Mouse (Mus musculus) ES-Bruce4 (cell line): ENCODE data around the gene Lin28a. TPM values are rescaled to one million over a fixed set of nuclear protein-coding genes. Genes with fewer than 3 reads are reported as not detected.

Source experiments
- H3K27ac ChIP-seq: 2 replicates; pipeline ENCODE4 v1.5.1; 2012; ENCODE audit warnings: low read length, inconsistent platforms; ENCODE audit not compliant: insufficient read depth
- H3K27me3 ChIP-seq: 2 replicates; pipeline ENCODE4 v1.6.1; 2012; ENCODE audit warnings: mild to moderate bottlenecking, low read length, inconsistent platforms; ENCODE audit not compliant: control insufficient read depth, poor library complexity, insufficient read depth, severe bottlenecking
- H3K36me3 ChIP-seq: 2 replicates; pipeline ENCODE4 v1.6.1; 2012; ENCODE audit warnings: inconsistent platforms, mild to moderate bottlenecking, low read length, moderate library complexity; ENCODE audit not compliant: control insufficient read depth, poor library complexity, insufficient read depth, severe bottlenecking
- H3K4me1 ChIP-seq: one replicate; pipeline ENCODE4 v1.8.1; 2011; ENCODE audit warnings: low read length; ENCODE audit not compliant: control insufficient read depth, insufficient read depth
- H3K4me3 ChIP-seq: 2 replicates; pipeline ENCODE4 v1.5.1; 2011; ENCODE audit warnings: low read depth, mild to moderate bottlenecking, low read length
- H3K9ac ChIP-seq: 2 replicates; pipeline ENCODE4 v1.6.1; 2012; ENCODE audit warnings: low read depth, mild to moderate bottlenecking, inconsistent platforms; ENCODE audit not compliant: poor library complexity, severe bottlenecking
- H3K9me3 ChIP-seq: replicated peaks from 2 replicates; pipeline ENCODE4 v1.6.1; 2012; ENCODE audit warnings: mild to moderate bottlenecking, low read length, inconsistent platforms; ENCODE audit not compliant: control insufficient read depth, poor library complexity, insufficient read depth, severe bottlenecking
- CTCF ChIP-seq: IDR thresholded peaks from one replicate; pipeline ENCODE4 v1.8.1; 2011; ENCODE audit warnings: low read depth, low read length
- EP300 ChIP-seq: IDR thresholded peaks from 2 replicates; pipeline ENCODE4 v1.6.1; 2011; ENCODE audit warnings: low read depth, low read length; ENCODE audit not compliant: insufficient read depth
- POLR2A ChIP-seq: IDR thresholded peaks from one replicate; pipeline ENCODE4 v1.8.1; 2011; ENCODE audit warnings: low read length; ENCODE audit not compliant: insufficient read depth
- polyA plus RNA-seq: library from polyadenylated mRNA; stranded (reverse); fragments of >200 nt; gene quantifications from 2 replicates; pipeline ENCODE4 v1.2.4, GENCODE M21; 2011; ENCODE audit warnings: low read depth; ENCODE audit not compliant: missing spikeins, insufficient read depth, insufficient read length

Lin28a gene
- polyA plus RNA-seq: 201 and 217 TPM in 2 replicates

DNA sequence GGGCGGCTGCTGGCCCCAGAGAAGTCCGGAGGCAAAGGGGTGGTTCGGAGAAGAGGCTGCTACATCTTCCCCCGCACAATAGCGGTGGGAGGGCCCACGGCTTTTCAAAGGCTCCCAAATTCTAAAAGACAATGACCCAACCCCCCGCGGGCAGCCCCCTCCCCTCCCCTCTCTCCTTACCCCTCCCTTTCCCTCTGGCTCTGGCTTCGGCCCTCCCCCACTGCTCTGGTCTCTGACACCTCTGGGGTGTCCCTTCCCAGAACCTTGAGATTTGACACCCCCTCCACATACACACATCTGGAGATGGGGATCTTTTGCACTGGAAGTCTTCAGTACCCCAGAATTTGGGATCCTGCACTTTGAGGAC is at the start of gene Lin28a:
Gene Lin28a, minus strand, starts transcription at position 63 of the 367 bp plus-strand sequence.
- Histone ChIP-seq H3K9ac (peak within 1 kb of the TSS; percentile 62), H3K36me3 (peaks cover 7% of the 10 kb centered on the region), H3K9me3 (no peaks in the 10 kb centered on the region), H3K4me3 (peak within 1 kb of the TSS; percentile 71), H3K27ac (peak within 1 kb of the TSS; percentile 73), H3K27me3 (no peaks in the 10 kb centered on the region), H3K4me1 (peaks cover 7% of the 10 kb centered on the region)
- TF ChIP-seq CTCF: no peak
- peak; percentile 58; the same call in 1 of the 2 replicates for TF ChIP-seq EP300

DNA sequence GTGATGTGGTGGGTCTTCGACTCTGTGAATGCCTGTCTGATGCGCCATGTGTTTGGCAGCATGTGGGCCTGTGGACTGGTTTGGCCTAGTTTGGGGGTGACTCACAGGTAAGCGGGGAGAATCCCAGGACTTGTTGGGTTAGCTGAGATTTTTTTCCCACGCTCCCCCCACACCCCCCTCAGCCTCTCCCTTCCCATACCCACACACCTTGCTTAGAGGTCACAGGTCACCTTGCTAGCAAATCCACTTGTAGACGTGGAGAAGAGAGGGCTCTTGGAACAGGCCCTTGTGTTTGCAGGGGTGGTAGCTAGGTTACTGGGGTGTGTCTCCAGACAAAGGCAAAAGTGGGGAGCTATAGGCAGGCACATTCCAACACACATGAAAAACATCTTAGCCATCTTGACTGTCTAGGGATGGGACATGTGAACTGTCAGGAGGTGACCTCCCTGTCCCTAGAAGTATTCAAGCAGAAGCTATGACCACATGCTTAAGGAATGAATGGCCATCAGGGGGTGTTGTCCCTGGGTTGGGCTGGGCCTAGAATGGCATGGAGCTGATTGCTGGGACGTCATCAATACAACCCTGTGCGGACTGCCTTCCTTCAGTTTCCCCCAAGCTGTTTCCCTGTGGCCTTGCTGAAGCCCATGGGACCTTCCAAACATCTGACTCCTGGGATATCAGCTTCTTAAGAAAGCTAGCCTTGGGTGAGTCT is 49.3 kb upstream of the Lin28a start:
- no peak overlapping the region for H3K9ac ChIP-seq
- H3K27me3 ChIP-seq: no peaks in the 10 kb centered on the region
- H3K4me3 ChIP-seq: no peak overlapping the region
- no peaks in the 10 kb centered on the region for H3K9me3 ChIP-seq
- H3K27ac ChIP-seq: no peak overlapping the region
- H3K36me3 ChIP-seq: no peaks in the 10 kb centered on the region
- TF ChIP-seq EP300 (no peak), CTCF (no peak), POLR2A (no peak)
- peaks cover 14% of the 10 kb centered on the region for H3K4me1 ChIP-seq

DNA sequence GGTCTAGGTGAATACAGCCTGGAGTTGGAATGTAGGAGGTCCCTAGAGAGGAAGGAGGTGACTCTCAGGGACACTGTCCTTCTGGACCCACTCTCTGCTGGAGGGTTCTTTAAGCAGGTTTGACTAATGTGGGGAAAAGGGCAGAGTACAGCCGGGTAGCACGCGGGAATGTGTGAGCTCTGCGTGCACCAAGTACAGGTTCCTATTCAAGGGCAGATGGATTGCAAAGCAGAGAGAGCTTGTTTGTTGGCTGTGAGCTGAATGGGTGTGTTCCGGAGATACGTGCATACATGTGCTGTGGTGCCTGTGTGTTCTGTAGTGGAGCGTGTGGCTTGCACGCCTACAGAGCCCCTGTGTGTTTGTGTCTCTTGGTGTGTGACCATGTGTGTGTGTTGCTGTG is 48.7 kb upstream of the Lin28a start:
- Histone ChIP-seq H3K4me1 (peaks cover 18% of the 10 kb centered on the region), H3K27me3 (no peaks in the 10 kb centered on the region), H3K27ac (no peak overlapping the region), H3K36me3 (no peaks in the 10 kb centered on the region), H3K9me3 (no peaks in the 10 kb centered on the region), H3K4me3 (no peak overlapping the region), H3K9ac (no peak overlapping the region)
- TF ChIP-seq EP300 (no peak), CTCF (no peak), POLR2A (no peak)

DNA sequence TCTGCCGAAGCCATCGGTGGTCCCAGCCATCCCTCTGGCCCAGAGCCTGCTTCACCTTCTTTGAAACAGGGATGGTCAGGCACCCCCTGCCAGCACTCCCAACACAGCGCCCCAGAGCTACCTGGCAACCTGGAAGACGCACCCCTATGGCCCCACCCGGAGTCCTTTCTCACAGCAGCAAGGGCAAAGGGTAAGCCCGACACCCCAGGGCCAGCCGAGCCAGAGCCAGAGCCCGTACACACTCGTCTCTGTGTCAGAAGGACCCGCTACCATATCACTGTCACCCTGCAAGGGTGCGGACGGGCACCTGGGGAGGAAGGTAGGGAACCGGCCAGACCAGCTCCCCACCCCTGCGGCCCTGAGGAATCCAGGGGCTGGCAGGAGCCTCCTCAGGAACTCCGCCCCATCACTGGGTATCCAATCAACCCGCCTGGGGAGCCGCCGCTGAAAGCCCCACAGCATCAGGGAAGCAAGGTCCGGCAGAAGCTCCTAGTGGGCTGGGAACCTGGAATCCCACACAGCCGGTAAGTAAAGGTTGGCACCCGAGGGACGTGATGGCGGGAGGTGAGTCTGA is 46.9 kb upstream of the Lin28a start:
- TF ChIP-seq CTCF (no peak), EP300 (no peak), POLR2A (no peak)
- Histone ChIP-seq H3K27ac (no peak overlapping the region), H3K9ac (peak overlapping the region; percentile 19; the same call in 1 of the 2 replicates), H3K36me3 (no peaks in the 10 kb centered on the region), H3K9me3 (no peaks in the 10 kb centered on the region), H3K4me3 (peak overlapping the region; percentile 40), H3K4me1 (peaks cover 21% of the 10 kb centered on the region), H3K27me3 (no peaks in the 10 kb centered on the region)

DNA sequence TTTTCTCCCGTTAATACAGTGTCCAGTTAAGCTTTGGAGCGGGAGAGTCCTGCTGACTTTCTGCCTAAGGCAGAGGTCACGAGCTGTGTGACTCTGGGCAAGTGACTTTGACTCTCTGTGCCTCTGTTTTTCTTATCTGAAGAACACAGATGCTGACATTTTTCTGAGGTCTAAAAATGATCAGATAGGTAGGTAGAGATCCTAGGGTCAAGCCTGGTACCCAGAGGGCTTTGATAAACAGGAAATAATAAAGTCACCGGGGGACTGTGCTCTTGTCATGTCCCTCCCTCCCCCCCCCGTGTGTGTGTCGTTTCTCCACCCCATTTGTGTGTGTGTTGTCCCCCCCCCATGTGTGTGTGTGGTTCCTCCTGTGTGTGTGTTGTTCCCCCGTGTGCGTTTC is 43.9 kb upstream of the Lin28a start:
- Histone ChIP-seq H3K27me3 (no peaks in the 10 kb centered on the region), H3K9ac (no peak overlapping the region), H3K27ac (0 out of 2 replicates have a peak overlapping the region, but pooled peaks have one; percentile 11), H3K36me3 (no peaks in the 10 kb centered on the region), H3K4me1 (peaks cover 11% of the 10 kb centered on the region), H3K4me3 (no peak overlapping the region), H3K9me3 (no peaks in the 10 kb centered on the region)
- TF ChIP-seq POLR2A: no peak
- no peak for TF ChIP-seq EP300
- no peak for TF ChIP-seq CTCF

DNA sequence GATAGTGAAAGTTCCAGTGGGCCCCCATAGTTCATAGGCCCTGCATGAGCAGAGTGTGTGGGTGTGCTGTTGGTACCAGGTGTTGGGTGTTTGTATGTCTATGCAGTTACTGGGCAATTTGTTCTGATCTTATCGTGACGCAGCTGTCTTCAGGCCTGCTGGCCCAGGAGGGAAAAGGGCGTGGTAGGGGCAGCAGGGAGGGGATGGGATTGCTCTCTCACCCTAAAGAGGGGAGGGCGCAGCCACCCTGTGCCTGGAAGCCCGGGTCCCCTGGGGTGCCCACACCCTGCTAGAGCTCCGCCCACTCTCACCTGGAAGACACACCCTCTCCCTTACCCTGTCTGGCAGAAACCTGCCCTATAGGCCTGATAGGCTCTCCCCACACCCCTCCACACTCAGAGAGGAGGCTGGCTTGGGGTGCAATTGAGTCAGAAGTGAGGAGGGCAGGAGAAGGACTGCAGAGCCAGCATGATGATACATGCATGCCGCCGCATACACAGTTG is 43.4 kb upstream of the Lin28a start:
- H3K27ac ChIP-seq: peak overlapping the region; percentile 52
- H3K9ac ChIP-seq: no peak overlapping the region
- no peaks in the 10 kb centered on the region for H3K27me3 ChIP-seq
- TF ChIP-seq EP300 (peak; percentile 78), POLR2A (no peak)
- no peaks in the 10 kb centered on the region for H3K36me3 ChIP-seq
- H3K4me3 ChIP-seq: peak overlapping the region; percentile 14
- H3K9me3 ChIP-seq: no peaks in the 10 kb centered on the region
- peaks cover 13% of the 10 kb centered on the region for H3K4me1 ChIP-seq
